Mouse (Mus musculus): ENCODE measurements around the gene Gm10428.

GRCm38 (mm10) chr11:62708252-62708651 is 44.6 kb upstream of the Gm10428 start:
- TF ChIP-seq CTCF (IDR thresholded peaks at IDR 0.05; ENCODE audit: low read depth) (no peak), EP300 (IDR thresholded peaks at IDR 0.05; ENCODE audit: low read depth) (no peak)

All from liver, postnatal 0 days (tissue).